Mouse (Mus musculus): ENCODE results near the gene Sowaha.

Gene Sowaha

GRCm38 (mm10) chr11:53504376-53504775, 24.3 kb upstream of the Sowaha start:
- no peak for DNase-seq

- no peak for DNase-seq
Observed at GRCm38 (mm10) chr11:53503738-53504137, 23.7 kb upstream of the Sowaha start.

DNA sequence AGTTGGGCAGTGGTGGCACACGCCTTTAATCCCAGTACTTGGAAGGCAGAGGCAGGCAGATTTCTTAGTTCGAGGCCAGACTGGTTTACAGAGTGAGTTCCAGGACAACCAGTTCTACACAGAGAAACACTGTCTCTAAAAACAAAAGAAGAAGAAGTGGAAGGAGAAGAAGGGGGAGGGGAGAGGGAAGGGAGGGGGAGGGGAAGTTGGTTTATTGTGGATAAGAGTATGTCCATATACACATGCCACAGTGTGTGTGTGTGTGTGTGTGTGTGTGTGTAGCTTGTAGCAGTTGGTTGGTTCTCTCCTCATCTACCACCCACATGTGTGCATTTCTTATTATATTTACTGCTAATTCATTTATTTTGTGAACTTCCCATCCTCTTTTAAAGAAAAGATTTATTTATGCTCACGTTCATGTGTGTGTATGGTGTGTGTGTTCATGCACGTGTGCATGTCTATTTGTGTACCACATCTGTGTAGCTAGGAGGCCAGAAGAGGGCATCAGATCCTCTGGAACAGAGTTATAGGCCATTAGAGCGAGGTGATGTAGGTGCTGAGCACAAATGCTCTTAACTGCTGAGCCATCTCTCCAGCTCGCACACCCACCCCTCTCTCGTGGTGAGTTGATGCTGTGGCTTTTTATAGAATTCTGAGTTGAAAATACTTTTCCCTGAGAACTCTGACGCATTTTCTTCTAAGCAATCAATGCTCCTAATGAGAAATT, 22.1 kb upstream of the Sowaha start:
- no peak for DNase-seq

GRCm38 (mm10) chr11:53500569-53500968, 20.5 kb upstream of the Sowaha start:
- DNase-seq = no peak

- DNase-seq = peak; percentile 65
Observed at GRCm38 (mm10) chr11:53496946-53497345, 16.9 kb upstream of the Sowaha start.

DNA sequence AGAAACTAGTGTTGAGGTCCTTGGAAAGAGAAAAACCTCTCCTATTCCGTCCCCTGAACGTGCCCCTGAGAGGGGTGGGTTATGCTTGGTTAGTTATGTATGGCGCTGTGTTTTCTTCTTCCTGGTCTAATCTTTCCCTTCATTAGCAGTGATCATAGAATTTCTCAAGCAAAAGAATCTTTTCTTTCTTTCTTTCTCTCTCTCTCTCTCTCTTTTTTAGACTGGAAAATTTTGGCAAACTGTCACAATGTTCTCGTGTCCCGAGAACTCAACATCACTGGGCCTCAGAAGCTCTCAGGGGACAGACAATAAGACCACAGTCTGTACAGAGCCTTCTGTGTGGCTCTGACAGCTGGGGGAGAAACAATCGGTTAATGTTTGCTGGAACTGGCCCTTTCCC, 15.3 kb upstream of the Sowaha start:
- DNase-seq = no peak

DNA sequence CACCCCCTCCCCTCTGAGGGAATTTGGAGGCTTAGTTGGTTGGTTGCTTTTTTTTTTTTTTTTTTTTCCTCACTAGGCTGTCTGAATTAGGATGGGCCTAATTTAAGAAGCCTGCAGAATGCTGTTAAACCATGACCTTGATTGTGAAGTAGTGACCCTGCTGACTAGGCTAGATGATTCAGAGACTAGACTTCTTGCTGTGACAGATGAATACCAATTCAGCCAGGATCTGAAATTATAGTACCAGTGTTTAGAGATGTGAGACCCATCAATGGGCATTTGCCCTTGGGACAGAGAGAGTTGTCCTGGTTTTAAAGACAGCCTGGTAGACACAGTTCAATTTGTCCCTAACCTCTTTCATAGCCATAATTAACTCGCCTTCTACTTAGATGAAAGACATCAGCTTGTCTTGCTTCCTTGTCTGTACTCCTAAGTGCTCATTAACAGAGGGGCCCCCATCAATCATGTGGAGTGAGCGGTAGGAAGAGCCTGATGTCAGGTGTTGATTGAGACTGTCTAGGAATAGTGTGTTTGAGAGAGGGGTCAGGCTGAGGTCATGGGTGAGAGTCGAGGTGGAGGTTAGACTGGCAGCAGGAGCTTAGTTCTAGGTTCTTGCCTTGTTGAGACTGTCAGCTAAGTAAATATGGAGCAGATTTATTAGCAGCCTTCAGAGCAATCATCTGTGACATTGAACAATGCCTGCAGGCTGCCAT, 13.3 kb upstream of the Sowaha start:
- DNase-seq = no peak

DNA sequence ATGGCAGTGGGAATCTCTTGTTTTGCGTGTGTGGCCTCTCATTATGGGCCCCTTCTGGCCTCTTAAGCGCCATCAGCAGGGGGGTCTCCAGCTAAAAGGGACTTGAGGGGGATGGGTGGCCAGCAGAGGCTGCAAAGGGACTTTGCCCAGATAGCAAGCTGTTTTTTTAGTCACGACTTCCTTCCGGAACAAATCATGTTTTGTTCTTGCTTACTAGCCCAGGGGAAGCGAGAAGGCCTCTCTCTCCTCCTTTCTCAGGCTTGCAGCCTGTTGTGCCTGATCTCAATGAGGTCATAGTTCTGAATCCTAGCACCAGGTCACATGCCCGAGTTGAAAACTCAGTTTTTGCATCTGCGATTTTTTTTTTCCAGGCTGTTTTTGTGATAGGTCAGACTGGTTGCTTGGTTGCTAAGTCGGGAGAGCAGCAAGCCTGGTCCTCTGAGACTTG, 11.9 kb upstream of the Sowaha start:
- DNase-seq = no peak

- no peak for DNase-seq
Observed at GRCm38 (mm10) chr11:53489421-53489820, 9.3 kb upstream of the Sowaha start.

DNA sequence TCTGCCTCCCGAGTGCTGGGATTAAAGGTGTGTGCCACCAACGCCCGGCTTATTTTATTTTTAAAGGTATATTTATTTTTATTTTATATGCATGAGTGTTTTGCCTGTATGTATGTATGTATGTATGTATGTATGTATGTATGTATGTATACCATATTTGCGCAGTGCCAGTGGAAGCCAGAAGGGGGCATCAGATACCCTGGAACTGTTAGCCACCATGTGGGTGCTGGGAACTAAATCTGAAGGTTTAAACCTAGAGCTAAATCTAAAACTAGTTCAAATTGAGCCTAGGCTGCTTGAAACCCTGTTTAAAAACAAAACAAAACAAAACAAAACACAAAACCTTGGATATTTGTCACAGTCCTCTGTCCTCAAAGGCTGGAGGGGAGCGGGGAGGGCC, 8.9 kb upstream of the Sowaha start:
- DNase-seq = no peak

GRCm38 (mm10) chr11:53486822-53487594, 6.9 kb upstream of the Sowaha start:
- DNase-seq = no peak

GRCm38 (mm10) chr11:53486351-53486750, 6.3 kb upstream of the Sowaha start:
- no peak for DNase-seq

DNA sequence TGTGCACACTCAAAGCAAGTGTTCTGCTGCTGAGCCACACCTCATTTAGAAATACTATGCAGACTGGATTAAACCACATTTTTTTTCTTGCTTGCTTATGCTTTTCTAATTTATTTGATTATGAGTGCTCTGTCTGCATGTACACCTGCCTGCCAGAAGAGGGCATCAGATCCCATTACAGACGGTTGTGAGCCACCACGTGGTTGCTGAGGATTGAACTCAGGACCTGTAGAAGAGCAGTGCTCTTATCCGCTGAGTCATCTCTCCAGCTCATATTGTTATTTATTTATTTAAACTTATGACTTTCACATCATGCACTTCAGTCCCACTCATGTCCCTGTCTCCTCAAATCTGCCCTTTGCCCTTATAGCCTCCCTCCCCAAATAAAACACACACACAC, 5.6 kb upstream of the Sowaha start:
- no peak for DNase-seq

DNA sequence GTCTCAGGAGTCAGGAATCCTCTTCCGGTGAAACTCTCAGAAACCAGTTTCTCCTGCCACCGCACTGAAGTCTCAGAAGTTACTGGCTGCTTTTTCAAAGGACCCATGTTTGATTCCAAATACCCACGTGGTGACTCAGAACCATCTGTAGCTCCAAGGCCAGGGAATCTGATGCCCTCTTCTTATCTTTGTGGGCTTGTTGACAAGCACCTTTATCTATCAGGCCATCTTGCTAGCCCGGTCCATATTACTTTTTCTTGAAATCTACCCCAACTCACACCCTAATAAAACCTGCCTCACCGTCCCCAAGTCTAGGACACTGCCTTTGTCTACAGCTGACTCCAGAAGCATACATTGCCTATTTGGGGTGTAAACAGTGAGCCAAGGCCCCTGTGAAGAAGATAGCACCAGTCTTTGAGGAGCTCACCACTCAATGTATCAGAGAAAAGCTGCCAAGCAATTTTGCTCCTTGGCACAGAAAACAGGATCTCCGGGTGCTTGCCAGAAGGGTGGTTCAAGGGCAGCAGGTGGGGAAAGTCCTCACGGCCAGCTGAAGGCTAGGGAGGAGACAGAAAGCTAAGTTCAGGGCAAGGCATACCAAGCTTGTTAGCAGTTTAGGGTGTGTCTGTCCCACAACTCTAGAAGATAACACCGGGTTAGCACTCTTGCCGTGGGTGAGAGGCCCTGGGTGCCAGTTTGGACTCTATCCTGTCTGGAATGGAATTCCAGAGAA, 3.3 kb upstream of the Sowaha start:
- DNase-seq = no peak

GRCm38 (mm10) chr11:53481088-53481730, 1.1 kb upstream of the Sowaha start:
- DNase-seq = no peak

- DNase-seq = peak; percentile 72
Observed at GRCm38 (mm10) chr11:53479171-53479782, 797 bp downstream of the Sowaha start.

DNA sequence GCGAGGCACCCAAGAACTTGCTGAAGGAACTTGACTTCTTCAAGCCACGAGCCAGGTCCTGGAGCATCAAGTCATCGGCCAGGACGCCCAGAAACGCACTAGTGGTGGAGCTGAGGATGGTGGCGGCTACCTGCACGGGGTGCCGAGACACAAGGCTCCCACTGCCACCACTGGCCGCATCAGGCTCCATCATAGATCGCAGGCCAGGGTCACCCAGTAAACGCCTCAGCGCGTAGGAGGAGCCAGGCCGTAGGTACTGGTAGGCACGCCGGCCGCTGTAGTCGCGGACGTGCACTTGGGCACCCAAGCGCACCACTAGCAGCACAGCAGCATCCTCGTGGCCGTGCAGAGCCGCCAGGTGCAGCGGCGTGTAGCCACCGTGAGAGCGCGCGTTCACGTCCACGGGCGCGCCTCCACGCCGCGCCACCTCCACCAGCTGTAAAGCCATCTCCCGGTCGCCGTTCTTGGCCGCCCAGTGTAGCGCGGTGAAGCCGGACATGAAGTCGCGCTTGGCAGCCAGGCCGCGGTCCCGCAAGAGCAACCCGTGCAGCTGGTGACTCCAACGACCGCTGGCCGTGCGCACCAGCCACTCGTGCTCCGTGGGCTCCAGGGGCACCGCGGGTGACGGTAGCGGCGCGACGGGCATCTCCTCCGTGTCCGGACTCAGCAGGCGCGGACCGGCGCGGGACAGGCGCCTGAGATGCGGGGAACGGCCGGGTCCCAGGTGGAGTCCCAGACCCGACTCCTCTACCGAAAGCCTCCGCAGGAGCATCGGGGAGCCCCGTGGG, 1.5 kb downstream of the Sowaha start:
- peak; percentile 63 for DNase-seq

GRCm38 (mm10) chr11:53477833-53478232, 2.2 kb downstream of the Sowaha start:
- no peak for DNase-seq

DNA sequence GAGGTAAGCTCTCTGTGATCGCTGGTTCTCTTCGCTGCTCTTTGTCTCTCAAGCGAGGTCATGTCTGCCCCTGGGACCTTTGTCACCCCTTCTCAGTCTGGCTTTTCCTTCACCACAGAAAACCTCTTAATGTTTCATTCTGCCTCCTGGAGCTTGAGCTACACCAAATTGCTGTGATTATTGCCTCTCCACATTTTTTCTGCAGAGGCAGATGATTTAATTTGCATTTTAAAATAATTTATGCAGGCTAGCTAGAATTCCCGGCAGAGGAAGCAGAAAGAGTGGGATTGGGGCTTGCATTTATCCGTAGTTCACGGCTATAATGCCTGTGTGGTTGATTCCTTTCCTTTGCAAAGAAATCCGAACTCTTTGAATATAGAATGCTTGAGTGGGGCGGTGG, 4.5 kb downstream of the Sowaha start:
- no peak for DNase-seq

DNA sequence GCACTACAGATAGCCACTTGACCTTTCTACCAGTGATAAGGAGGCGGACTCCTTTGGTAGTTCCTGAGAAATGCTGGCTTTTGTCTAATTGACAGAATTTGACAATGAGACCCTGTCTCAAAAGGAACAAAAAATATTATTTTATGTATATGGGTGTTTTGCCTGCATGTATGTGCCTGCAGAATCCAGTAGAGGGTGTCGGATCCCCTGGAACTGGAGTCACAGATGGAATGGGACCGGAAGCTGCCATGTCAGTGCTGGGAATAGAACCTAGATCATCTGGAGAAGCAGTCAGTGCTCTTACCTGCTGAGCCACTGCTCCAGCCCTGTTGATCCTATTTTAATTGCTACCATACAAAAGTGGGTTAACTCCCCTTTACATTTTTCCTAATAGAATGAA, 7.4 kb downstream of the Sowaha start:
- DNase-seq = no peak

Data from right cerebral cortex, postnatal 25 days (tissue).